Mouse (Mus musculus) embryonic facial prominence, embryonic 12.5 days (tissue): ENCODE data around the gene Camk2n2. TPM values are rescaled to one million over a fixed set of nuclear protein-coding genes. Genes with fewer than 3 reads are reported as not detected.

Experiments
- ATAC-seq: fragments of 200-750 bp; cut with Nextera tagmentation; 2 replicates; pipeline ENCODE4 v1.8.0; 2017; ENCODE audit not compliant: insufficient number of reproducible peaks, insufficient read depth, low FRiP score, low TSS enrichment
- H3K27ac ChIP-seq: fragments of 300-500 bp; sonication (generic); 2 replicates; pipeline ENCODE4 v1.5.1; 2016; ENCODE audit warnings: mild to moderate bottlenecking
- H3K27me3 ChIP-seq: fragments of 300-500 bp; sonication (generic); 2 replicates; pipeline ENCODE4 v1.6.1; 2016; ENCODE audit warnings: mild to moderate bottlenecking, moderate library complexity
- H3K36me3 ChIP-seq: fragments of 300-500 bp; sonication (generic); 2 replicates; pipeline ENCODE4 v1.6.1; 2016; ENCODE audit warnings: mild to moderate bottlenecking
- H3K4me1 ChIP-seq: fragments of 300-500 bp; sonication (generic); 2 replicates; pipeline ENCODE4 v1.6.1; 2016
- H3K4me2 ChIP-seq: fragments of 300-500 bp; sonication (generic); replicated peaks from 2 replicates; pipeline ENCODE4 v1.6.1; 2016; ENCODE audit warnings: mild to moderate bottlenecking, moderate library complexity
- H3K4me3 ChIP-seq: fragments of 300-500 bp; sonication (generic); 2 replicates; pipeline ENCODE4 v1.5.1; 2016; ENCODE audit warnings: mild to moderate bottlenecking
- H3K9ac ChIP-seq: fragments of 300-500 bp; sonication (generic); 2 replicates; pipeline ENCODE4 v1.6.1; 2016; ENCODE audit warnings: mild to moderate bottlenecking, moderate library complexity
- H3K9me3 ChIP-seq: fragments of 300-500 bp; sonication (generic); 2 replicates; pipeline ENCODE4 v1.6.1; 2016; ENCODE audit warnings: mild to moderate bottlenecking, moderate library complexity
- WGBS: fragments of 180-500 bp; shearing (Covaris S2); methylation state at CpG from one replicate; pipeline ENCODE4 v1.1.7; 2016; 5-methylcytosine and 5-hydroxymethylcytosine counted together
- polyA plus RNA-seq: library from polyadenylated mRNA; unstranded; fragments of >200 nt; fragmentation: Nextera tagmentation; extraction: Ambion mirVana; gene quantifications from 2 replicates; pipeline ENCODE4 v1.2.1, GENCODE M21; 2016

Camk2n2 gene
- polyA plus RNA-seq, 1 experiment from 2014 or later: 2.1 TPM

DNA sequence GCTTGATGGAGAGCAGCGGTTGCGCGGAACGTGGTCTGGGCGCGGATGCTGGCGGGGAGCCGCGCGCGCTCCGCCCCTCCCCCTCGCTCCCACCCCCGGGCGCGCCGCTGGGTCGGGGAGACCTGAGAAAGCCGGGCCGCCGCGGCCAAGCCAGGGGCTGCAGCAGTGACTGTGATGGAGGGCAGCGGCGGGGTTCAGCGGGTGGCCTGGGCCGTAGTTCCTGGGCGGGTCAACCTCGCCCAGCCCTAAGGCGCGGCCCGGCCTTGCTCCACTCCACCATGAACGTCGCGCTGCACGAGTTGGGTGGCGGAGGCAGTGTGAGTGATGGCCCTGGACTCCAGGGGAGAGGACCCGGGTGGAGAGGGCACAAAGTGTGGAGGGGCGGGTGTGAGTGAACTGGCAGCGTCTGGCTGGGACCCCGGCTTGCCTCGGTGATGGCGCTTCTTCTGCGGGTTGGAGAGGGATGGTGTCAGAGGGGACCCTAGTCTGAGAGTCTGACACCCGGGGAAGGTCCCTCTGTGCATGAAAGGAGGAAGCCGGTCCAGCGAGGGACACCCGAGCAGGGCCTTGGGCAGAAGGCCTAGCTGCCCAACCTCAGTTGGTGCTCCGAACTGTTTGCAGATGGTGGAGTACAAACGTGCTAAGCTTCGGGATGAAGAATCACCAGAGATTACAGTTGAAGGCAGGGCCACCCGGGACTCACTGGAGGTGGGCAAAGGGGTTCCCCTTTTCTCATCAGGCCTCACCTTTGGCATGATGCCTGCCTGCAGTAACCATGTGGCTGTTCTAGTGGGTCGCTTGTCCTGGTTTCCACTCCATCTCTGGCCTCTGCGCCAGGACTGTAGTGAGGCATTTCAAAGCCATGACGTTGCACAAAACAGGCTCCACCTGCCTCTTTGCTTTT, 8.9 kb upstream of the Camk2n2 start, which contains the start of gene Ece2:
Gene Ece2, plus strand, starts transcription at position 98 of the 904 bp plus-strand sequence.
- Histone ChIP-seq H3K4me3 (peak within 1 kb of the TSS; percentile 50), H3K9me3 (no peaks in the 10 kb centered on the region), H3K4me2 (peak within 1 kb of the TSS; percentile 93), H3K9ac (peak within 1 kb of the TSS; percentile 67), H3K4me1 (no peaks in the 10 kb centered on the region), H3K36me3 (no peaks in the 10 kb centered on the region), H3K27ac (no peak within 1 kb of the TSS), H3K27me3 (peaks cover 11% of the 10 kb centered on the region)
- ATAC-seq: peak; percentile 56
- 8% methylated on average over 54 of the region's 54 CpGs for WGBS

DNA sequence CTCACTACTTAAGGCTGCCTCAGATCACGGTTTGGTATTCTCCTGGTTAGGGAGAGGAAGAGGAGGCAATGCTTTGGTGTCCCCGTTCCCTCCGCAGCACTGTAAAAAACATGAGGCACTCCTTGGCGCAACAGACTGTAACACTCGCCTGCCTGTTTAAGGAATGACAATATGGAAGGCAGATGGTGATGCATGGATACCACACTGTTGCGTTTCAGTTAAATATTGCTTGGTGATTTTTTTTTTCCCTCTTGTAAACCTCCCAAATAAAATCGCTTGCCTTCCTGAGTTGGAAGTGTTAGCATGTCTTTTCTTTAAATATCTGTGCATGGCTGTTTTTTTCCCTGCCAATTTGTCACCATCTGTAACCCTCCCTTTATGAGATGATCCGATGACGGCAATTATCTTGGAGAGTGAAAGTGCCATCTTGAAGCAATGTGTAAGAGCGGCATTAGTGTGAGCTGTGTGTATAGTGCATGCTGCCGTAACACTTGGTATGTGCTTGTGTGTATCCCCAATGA, 7.8 kb upstream of the Camk2n2 start:
- Histone ChIP-seq H3K27ac (no peak overlapping the region), H3K9ac (no peak overlapping the region), H3K4me2 (peak overlapping the region; percentile 93; the same call in 1 of the 2 replicates), H3K9me3 (no peaks in the 10 kb centered on the region), H3K36me3 (no peaks in the 10 kb centered on the region), H3K27me3 (peaks cover 11% of the 10 kb centered on the region), H3K4me3 (no peak overlapping the region), H3K4me1 (no peaks in the 10 kb centered on the region)
- ATAC-seq: no peak
- 49% methylated on average over 11 of the region's 11 CpGs for WGBS

- no peak overlapping the region for H3K27ac ChIP-seq
- H3K36me3 ChIP-seq: peaks cover 3% of the 10 kb centered on the region; the same call in 1 of the 2 replicates
- WGBS: 55% methylated on average over 2 of the region's 2 CpGs
- H3K4me2 ChIP-seq: no peak overlapping the region
- no peak overlapping the region for H3K4me3 ChIP-seq
- no peaks in the 10 kb centered on the region for H3K9me3 ChIP-seq
- ATAC-seq: no peak
- peaks cover 21% of the 10 kb centered on the region for H3K4me1 ChIP-seq
- H3K9ac ChIP-seq: no peak overlapping the region
- peaks cover 29% of the 10 kb centered on the region for H3K27me3 ChIP-seq
Observed at GRCm38 (mm10) chr16:20623211-20623610, 2.1 kb upstream of the Camk2n2 start.

DNA sequence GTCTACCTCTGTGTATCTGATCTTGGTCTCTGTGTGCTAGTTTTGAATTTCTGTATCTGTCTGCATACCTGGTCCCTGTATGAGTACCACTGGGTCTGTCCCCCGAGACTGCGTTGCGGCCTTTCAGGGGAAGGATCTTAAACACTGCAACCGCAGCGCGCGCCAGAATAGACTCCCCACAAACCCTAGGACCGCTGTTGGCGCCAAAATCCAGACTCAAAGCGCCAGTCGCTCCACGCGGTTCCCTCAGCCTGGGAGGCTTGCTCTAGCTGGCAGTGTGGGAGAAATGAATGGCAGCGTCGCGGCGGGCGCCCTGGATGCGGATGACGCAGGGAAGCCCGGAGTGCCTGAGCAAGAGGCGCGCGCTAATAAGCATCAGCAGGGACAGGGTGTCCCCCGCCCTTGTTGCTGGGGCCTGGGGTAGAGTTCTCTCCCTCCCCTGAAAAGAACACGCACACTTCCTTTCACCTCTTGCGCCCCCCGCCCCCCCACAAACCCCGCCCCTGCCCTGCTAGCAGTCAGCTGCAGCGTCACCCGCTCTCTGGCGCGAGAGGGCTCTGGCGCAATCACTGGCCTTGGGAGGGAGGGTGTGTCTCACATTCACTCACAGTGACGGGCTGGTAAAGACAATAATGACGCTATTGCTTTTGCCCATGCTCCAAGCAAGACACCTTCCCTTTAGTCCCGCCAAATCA, 1.1 kb upstream of the Camk2n2 start:
- no peaks in the 10 kb centered on the region for H3K9me3 ChIP-seq
- H3K27ac ChIP-seq: peak overlapping the region; percentile 67
- H3K27me3 ChIP-seq: peaks cover 29% of the 10 kb centered on the region
- ATAC-seq: peak; percentile 37
- H3K9ac ChIP-seq: peak overlapping the region; percentile 68
- H3K4me1 ChIP-seq: peaks cover 21% of the 10 kb centered on the region
- H3K4me3 ChIP-seq: peak overlapping the region; percentile 68
- H3K36me3 ChIP-seq: peaks cover 8% of the 10 kb centered on the region
- 0% methylated on average over 34 of the region's 37 CpGs for WGBS
- H3K4me2 ChIP-seq: peak overlapping the region; percentile 91

DNA sequence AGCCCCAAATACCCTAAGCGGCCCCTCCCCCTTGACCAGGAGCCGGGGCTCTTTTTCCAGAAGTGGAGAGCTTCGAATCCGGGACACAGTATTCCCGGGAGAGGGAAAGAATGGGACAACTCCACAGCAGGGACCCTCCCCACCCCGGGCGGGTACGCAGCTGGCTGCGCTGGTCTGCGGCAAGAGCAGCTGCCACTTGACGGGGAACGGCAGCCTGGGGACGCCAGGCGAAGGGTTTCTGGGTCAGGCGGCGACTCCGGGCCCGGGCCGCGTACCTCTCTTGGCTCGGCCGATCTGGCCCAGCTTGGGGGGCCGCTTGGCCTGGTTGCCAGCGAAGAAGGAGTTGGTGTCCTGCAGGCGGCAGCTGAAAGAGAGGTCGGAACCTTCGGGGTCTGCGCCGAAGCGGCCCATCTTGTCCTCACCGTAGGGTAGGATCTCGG, 316 bp downstream of the Camk2n2 start:
- Histone ChIP-seq H3K4me1 (peaks cover 21% of the 10 kb centered on the region), H3K4me3 (peak overlapping the region; percentile 68), H3K36me3 (peaks cover 8% of the 10 kb centered on the region), H3K9ac (peak overlapping the region; percentile 68), H3K27ac (0 out of 2 replicates have a peak overlapping the region, but pooled peaks have one; percentile 23), H3K27me3 (peaks cover 29% of the 10 kb centered on the region), H3K9me3 (no peaks in the 10 kb centered on the region), H3K4me2 (peak overlapping the region; percentile 91)
- WGBS: under 1% methylated on average over 32 of the region's 32 CpGs
- peak; percentile 7; the same call in 1 of the 2 replicates for ATAC-seq

DNA sequence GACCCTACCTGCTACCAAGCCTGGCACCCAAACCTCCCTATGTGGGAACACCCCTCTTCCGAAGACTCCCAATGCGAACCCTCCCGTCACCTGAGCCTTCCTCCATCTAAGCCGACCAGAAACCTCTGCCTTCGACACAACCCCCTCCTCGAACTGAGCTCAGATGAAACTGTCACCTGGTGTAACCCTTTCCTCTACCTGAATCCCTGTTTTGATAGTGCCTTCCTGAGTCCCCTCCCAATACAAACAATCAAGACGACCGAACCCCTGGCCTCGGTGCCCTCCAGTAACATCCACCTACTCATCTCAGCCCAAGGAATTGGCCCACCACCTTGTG, 720 bp downstream of the Camk2n2 start:
- H3K4me1 ChIP-seq: peaks cover 21% of the 10 kb centered on the region
- no peak overlapping the region for H3K27ac ChIP-seq
- no peaks in the 10 kb centered on the region for H3K9me3 ChIP-seq
- H3K4me3 ChIP-seq: peak overlapping the region; percentile 68
- H3K36me3 ChIP-seq: peaks cover 8% of the 10 kb centered on the region
- WGBS: under 1% methylated on average over 9 of the region's 9 CpGs
- H3K9ac ChIP-seq: peak overlapping the region; percentile 68
- peak overlapping the region; percentile 91 for H3K4me2 ChIP-seq
- no peak for ATAC-seq
- peaks cover 29% of the 10 kb centered on the region for H3K27me3 ChIP-seq

GRCm38 (mm10) chr16:20619541-20620398, 1.3 kb downstream of the Camk2n2 start:
- H3K4me3 ChIP-seq: peak overlapping the region; percentile 68
- ATAC-seq: peak; percentile 29; the same call in 1 of the 2 replicates
- H3K9ac ChIP-seq: no peak overlapping the region; the same call in 1 of the 2 replicates
- H3K9me3 ChIP-seq: no peaks in the 10 kb centered on the region
- WGBS: 3% methylated on average over 69 of the region's 83 CpGs
- H3K4me2 ChIP-seq: peak overlapping the region; percentile 91
- peaks cover 21% of the 10 kb centered on the region for H3K4me1 ChIP-seq
- peaks cover 8% of the 10 kb centered on the region for H3K36me3 ChIP-seq
- H3K27ac ChIP-seq: no peak overlapping the region
- H3K27me3 ChIP-seq: peaks cover 29% of the 10 kb centered on the region

- Histone ChIP-seq H3K4me3 (peak within 1 kb of the TSS; percentile 63), H3K36me3 (peaks cover 14% of the 10 kb centered on the region), H3K9ac (peak within 1 kb of the TSS; percentile 77), H3K4me2 (peak within 1 kb of the TSS; percentile 93), H3K9me3 (no peaks in the 10 kb centered on the region), H3K27me3 (no peaks in the 10 kb centered on the region), H3K27ac (peak within 1 kb of the TSS; percentile 74), H3K4me1 (peaks cover 10% of the 10 kb centered on the region; the same call in 1 of the 2 replicates)
- ATAC-seq: peak; percentile 97
- WGBS: 3% methylated on average over 41 of the region's 41 CpGs
Observed at GRCm38 (mm10) chr16:20611357-20612227, 9.5 kb downstream of the Camk2n2 start, which contains the start of the genes Eef1akmt4, Gm49333 and Alg3. Gene Eef1akmt4, plus strand, starts transcription at chr16:20611593. Gene Gm49333, plus strand, starts transcription at chr16:20611610. Gene Alg3, minus strand, starts transcription at chr16:20611735.

DNA sequence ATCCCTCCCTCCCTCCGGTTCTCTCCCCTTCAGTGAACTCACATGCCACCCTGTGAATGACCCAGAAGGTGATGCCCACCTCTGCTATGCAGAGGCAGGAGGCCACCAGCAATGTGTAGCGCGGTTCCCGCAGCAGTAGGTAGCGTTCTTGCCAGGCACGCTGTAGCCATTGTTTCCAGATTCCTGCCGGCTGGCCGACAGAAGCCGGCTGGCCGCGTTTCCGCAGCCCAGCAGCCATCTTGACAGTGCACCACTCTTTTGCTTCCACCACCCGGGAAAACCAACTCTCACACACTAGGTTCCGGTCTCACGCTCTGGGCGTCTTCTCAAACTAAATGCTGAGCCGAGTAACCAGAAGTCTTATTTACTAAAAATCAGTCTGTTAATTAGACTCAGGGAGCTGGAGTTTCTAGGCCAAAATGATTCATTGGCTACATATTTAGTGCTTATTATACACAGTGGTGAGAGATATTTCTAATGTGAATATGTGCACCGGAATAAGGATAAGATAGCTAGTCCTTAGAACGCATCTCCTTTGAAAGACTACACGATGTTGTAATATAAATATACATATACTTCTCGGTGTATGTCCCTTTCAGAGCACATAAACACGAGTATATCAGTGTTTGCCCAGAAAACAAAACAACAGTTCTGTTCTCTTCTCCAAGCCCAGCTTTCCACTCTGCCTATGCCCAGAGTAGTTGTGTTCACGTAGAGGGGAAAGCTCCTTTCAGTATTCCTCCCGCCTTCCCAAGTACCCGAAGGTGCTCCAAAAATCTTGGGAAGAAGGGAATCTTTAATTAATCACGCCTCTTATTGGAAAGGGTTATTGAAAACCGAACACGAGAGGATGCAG, 10.4 kb downstream of the Camk2n2 start:
- under 1% methylated on average over 28 of the region's 28 CpGs for WGBS
- Histone ChIP-seq H3K4me2 (peak overlapping the region; percentile 93), H3K27ac (peak overlapping the region; percentile 74), H3K9me3 (no peaks in the 10 kb centered on the region), H3K4me3 (peak overlapping the region; percentile 63), H3K4me1 (peaks cover 10% of the 10 kb centered on the region; the same call in 1 of the 2 replicates), H3K27me3 (no peaks in the 10 kb centered on the region), H3K9ac (peak overlapping the region; percentile 77), H3K36me3 (peaks cover 23% of the 10 kb centered on the region)
- ATAC-seq: no peak
